Mouse (Mus musculus): Measurements from ENCODE around the gene Gm11555.
A peak's percentile ranks its signal among the peaks of the same experiment; 100 is the strongest.
"Not testable (repeated sequence)": the region's sequence is repeated elsewhere in the genome, so short reads cannot be mapped to it uniquely, and the experiment has no call there.

Gene Gm11555

GRCm38 (mm10) chr11:99650136-99650535, at the start of gene Gm11555:
Gm11555 (minus strand) TSS chr11:99650236.
- no peak for DNase-seq (ENCODE audit: low read depth, low spot score)

- DNase-seq (ENCODE audit: low read depth, low spot score) = no peak
Observed at GRCm38 (mm10) chr11:99690463-99690862, 40.4 kb upstream of the Gm11555 start, which contains the start of gene Gm14190. Gm14190 (minus strand) TSS chr11:99690740.

GRCm38 (mm10) chr11:99685235-99685634, 35.2 kb upstream of the Gm11555 start:
- not testable (repeated sequence) for DNase-seq (ENCODE audit: low read depth, low spot score)

GRCm38 (mm10) chr11:99683481-99683880, 33.4 kb upstream of the Gm11555 start:
- no peak for DNase-seq (ENCODE audit: low read depth, low spot score)

GRCm38 (mm10) chr11:99665860-99666259, 15.8 kb upstream of the Gm11555 start, which contains the start of gene Krtap4-6:
Krtap4-6 (minus strand) TSS chr11:99665960.
- no peak for DNase-seq (ENCODE audit: low read depth, low spot score)

- no peak for DNase-seq (ENCODE audit: low read depth, low spot score)
Observed at GRCm38 (mm10) chr11:99662802-99663201, 12.8 kb upstream of the Gm11555 start.

GRCm38 (mm10) chr11:99659256-99659655, 9.2 kb upstream of the Gm11555 start:
- DNase-seq (ENCODE audit: low read depth, low spot score) = no peak

- not testable (repeated sequence) for DNase-seq (ENCODE audit: low read depth, low spot score)
Observed at GRCm38 (mm10) chr11:99658467-99659010, 8.5 kb upstream of the Gm11555 start, which contains the start of gene Gm11563. Gm11563 (minus strand) TSS chr11:99658960.

GRCm38 (mm10) chr11:99657051-99657450, 7.0 kb upstream of the Gm11555 start:
- peak; percentile 87 for DNase-seq (ENCODE audit: low read depth, low spot score)

- DNase-seq (ENCODE audit: low read depth, low spot score) = no peak
Observed at GRCm38 (mm10) chr11:99646444-99646843, 3.6 kb downstream of the Gm11555 start.

GRCm38 (mm10) chr11:99644351-99644750, 5.7 kb downstream of the Gm11555 start:
- DNase-seq (ENCODE audit: low read depth, low spot score) = no peak

- not testable (repeated sequence) for DNase-seq (ENCODE audit: low read depth, low spot score)
Observed at GRCm38 (mm10) chr11:99643635-99644139, 6.3 kb downstream of the Gm11555 start, which contains the start of gene Krtap4-7. Krtap4-7 (minus strand) TSS chr11:99644089.

GRCm38 (mm10) chr11:99640926-99641325, 9.1 kb downstream of the Gm11555 start:
- no peak for DNase-seq (ENCODE audit: low read depth, low spot score)

- no peak for DNase-seq (ENCODE audit: low read depth, low spot score)
Observed at GRCm38 (mm10) chr11:99637086-99637485, 12.9 kb downstream of the Gm11555 start.

GRCm38 (mm10) chr11:99634653-99635134, 15.3 kb downstream of the Gm11555 start, which contains the start of gene Krtap4-2:
Krtap4-2 (minus strand) TSS chr11:99635084.
- DNase-seq (ENCODE audit: low read depth, low spot score) = no peak

- no peak for DNase-seq (ENCODE audit: low read depth, low spot score)
Observed at GRCm38 (mm10) chr11:99633293-99633692, 16.7 kb downstream of the Gm11555 start.

- DNase-seq (ENCODE audit: low read depth, low spot score) = no peak
Observed at GRCm38 (mm10) chr11:99630890-99631289, 19.1 kb downstream of the Gm11555 start.

GRCm38 (mm10) chr11:99628138-99628537, 21.9 kb downstream of the Gm11555 start, which contains the start of gene Krtap4-1:
Krtap4-1 (minus strand) TSS chr11:99628238.
- no peak for DNase-seq (ENCODE audit: low read depth, low spot score)

- no peak for DNase-seq (ENCODE audit: low read depth, low spot score)
Observed at GRCm38 (mm10) chr11:99620335-99620734, 29.7 kb downstream of the Gm11555 start, which contains the start of gene Gm11562. Gm11562 (minus strand) TSS chr11:99620435.

- no peak for DNase-seq (ENCODE audit: low read depth, low spot score)
Observed at GRCm38 (mm10) chr11:99614796-99615363, 35.2 kb downstream of the Gm11555 start, which contains the start of gene Krtap2-4. Krtap2-4 (minus strand) TSS chr11:99614846.

- not testable (repeated sequence) for DNase-seq (ENCODE audit: low read depth, low spot score)
Observed at GRCm38 (mm10) chr11:99610089-99610488, 39.9 kb downstream of the Gm11555 start, which contains the start of gene Gm11937. Gm11937 (minus strand) TSS chr11:99610189.

GRCm38 (mm10) chr11:99609126-99609525, 40.9 kb downstream of the Gm11555 start:
- no peak for DNase-seq (ENCODE audit: low read depth, low spot score)

All from ES-CJ7 (cell line).